Mouse (Mus musculus): Measurements from ENCODE around the gene Tnfrsf13b.

- TF ChIP-seq CTCF (IDR thresholded peaks at IDR 0.05; ENCODE audit: low read depth, low read length) (no peak), POLR2A (IDR thresholded peaks at IDR 0.05; ENCODE audit: borderline replicate concordance, low read depth, low read length) (no peak)
Observed at GRCm38 (mm10) chr11:61163341-61163740, 36.8 kb downstream of the Tnfrsf13b start.

All from bone marrow macrophage, adult 2 months (primary cell).